Mouse (Mus musculus): ENCODE data around the gene Acbd3. TPM values are rescaled to one million over a fixed set of nuclear protein-coding genes. Genes with fewer than 3 reads are reported as not detected.
A peak's percentile ranks its signal among the peaks of the same experiment; 100 is the strongest.

Gene Acbd3
- polyA plus RNA-seq (2014; fragmentation: Nextera tagmentation; extraction: Ambion mirVana), result 23.1 and 24.6 TPM in 2 replicates

DNA sequence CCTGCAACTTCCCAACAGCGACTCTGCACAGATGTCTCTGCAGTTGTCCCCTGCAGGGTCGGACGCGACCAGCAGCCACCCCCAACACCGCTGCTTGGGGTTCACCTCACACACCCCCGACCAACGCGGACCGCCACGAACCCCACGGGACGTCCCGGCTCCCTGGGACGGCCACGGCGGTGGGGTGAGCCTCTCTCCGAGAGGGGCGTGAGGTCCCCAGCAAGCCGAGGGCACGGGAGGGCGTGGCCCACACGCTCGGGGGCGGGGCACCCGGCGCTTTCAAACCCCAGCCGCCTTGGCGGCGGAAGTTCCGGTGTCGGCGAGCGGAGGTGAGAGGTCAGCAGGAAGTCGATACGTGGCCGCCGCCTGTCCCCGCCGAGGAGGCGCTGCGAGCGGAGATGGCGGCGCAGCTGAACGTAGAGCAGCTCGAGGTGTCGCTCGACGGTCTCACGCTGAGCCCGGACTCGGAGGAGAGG, at the start of gene Acbd3:
Gene Acbd3 (plus strand): TSS at position 340 of the 476 bp plus-strand sequence.
- no peaks in the 10 kb centered on the region for H3K36me3 ChIP-seq (ENCODE audit: control insufficient read depth, insufficient read depth, low read length)
- peak; percentile 93 for ATAC-seq (ENCODE audit: insufficient read depth, low FRiP score, low TSS enrichment)
- WGBS, result 2% methylated on average over 40 of the region's 52 CpGs
- H3K9ac ChIP-seq (ENCODE audit: low read length), result peak within 1 kb of the TSS; percentile 95
- no peaks in the 10 kb centered on the region for H3K9me3 ChIP-seq (ENCODE audit: control insufficient read depth, low read length)
- peak within 1 kb of the TSS; percentile 76 for H3K4me2 ChIP-seq (ENCODE audit: low read depth)
- peaks cover 13% of the 10 kb centered on the region for H3K4me1 ChIP-seq (ENCODE audit: control insufficient read depth, insufficient read depth, low read length)
- peak; percentile 95 for DNase-seq (ENCODE audit: low spot score)
- peak within 1 kb of the TSS; percentile 96 for H3K4me3 ChIP-seq (ENCODE audit: low read depth, low read length)
- H3K27ac ChIP-seq (ENCODE audit: low read depth, low read length), result peak within 1 kb of the TSS; percentile 86
- H3K27me3 ChIP-seq (ENCODE audit: control insufficient read depth, insufficient read depth, low read length), result no peaks in the 10 kb centered on the region

DNA sequence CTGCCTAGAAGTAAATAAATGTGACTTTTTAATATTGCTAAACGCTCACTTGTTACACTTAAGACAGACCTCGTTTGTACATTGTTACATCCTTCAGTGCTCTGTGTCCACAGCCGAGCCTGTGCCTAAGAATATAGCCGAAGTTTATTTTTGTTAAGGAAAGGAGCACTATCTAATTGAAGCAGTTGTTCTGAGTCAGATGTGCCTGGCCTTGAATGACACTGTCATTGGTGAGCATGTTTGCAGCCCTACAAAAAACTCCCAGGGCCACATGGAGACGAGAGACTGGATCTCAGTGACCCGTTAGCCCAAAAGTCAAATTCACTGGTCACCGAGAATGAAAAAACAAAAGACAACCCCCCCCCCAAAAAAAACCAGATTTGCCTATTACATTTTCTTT, 34.6 kb upstream of the Acbd3 start:
- Histone ChIP-seq H3K9ac (ENCODE audit: low read length) (no peak overlapping the region), H3K27me3 (ENCODE audit: control insufficient read depth, insufficient read depth, low read length) (peaks cover 8% of the 10 kb centered on the region), H3K36me3 (ENCODE audit: control insufficient read depth, insufficient read depth, low read length) (peaks cover 8% of the 10 kb centered on the region), H3K4me1 (ENCODE audit: control insufficient read depth, insufficient read depth, low read length) (no peaks in the 10 kb centered on the region; the same call in 1 of the 2 replicates), H3K9me3 (ENCODE audit: control insufficient read depth, low read length) (no peaks in the 10 kb centered on the region), H3K4me3 (ENCODE audit: low read depth, low read length) (no peak overlapping the region), H3K4me2 (ENCODE audit: low read depth) (no peak overlapping the region), H3K27ac (ENCODE audit: low read depth, low read length) (no peak overlapping the region)
- 92% methylated on average over 7 of the region's 7 CpGs for WGBS
- DNase-seq (ENCODE audit: low spot score), result no peak
- ATAC-seq (ENCODE audit: insufficient read depth, low FRiP score, low TSS enrichment), result no peak

DNA sequence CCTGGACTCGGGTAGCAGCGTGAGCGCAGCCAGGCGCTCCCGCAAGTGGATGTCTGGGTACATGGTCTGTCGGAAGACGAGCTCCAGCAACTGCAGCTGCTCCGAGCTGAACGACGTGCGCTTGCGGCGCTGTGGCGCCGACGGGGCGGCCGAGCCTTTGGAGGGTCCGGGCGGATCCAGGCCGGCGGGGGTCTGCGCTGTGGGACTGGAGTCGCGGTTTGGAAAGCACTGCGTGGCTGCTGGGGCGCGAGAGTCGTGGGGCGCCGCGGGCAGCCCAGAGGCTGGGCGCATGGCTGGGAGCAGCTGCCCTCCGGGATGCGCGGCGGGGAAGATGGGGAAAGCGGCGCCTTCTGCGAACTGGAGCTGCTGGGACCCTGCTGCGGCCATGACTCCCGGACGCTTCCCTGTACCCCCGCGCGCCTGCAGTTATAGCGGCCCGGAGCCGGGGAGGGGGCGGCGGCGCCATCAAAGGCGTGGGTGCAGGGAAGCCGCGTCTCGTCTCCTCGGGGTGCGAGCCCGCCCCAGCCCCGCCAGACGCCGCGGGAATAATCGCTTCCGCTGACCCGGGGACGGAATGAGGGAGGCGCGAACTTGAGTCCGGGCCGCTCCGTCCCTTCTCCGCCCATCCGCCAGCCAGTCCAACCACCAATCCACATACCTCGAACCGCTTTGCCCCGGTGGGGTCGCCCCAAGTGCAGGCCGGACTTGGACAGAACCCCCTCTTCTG, 29.1 kb upstream of the Acbd3 start, which contains the start of gene Mixl1:
Gene Mixl1 (minus strand): TSS at position 409 of the 727 bp plus-strand sequence.
- Histone ChIP-seq H3K4me3 (ENCODE audit: low read depth, low read length) (peak within 1 kb of the TSS; percentile 40), H3K27ac (ENCODE audit: low read depth, low read length) (no peak within 1 kb of the TSS), H3K9ac (ENCODE audit: low read length) (peak within 1 kb of the TSS; percentile 35), H3K4me2 (ENCODE audit: low read depth) (peak within 1 kb of the TSS; percentile 50), H3K9me3 (ENCODE audit: control insufficient read depth, low read length) (no peaks in the 10 kb centered on the region), H3K27me3 (ENCODE audit: control insufficient read depth, insufficient read depth, low read length) (peaks cover 31% of the 10 kb centered on the region), H3K4me1 (ENCODE audit: control insufficient read depth, insufficient read depth, low read length) (no peaks in the 10 kb centered on the region; the same call in 1 of the 2 replicates), H3K36me3 (ENCODE audit: control insufficient read depth, insufficient read depth, low read length) (no peaks in the 10 kb centered on the region)
- ATAC-seq (ENCODE audit: insufficient read depth, low FRiP score, low TSS enrichment) (peak; percentile 35; the same call in 1 of the 2 replicates), DNase-seq (ENCODE audit: low spot score) (peak; percentile 52)
- under 1% methylated on average over 54 of the region's 79 CpGs for WGBS

DNA sequence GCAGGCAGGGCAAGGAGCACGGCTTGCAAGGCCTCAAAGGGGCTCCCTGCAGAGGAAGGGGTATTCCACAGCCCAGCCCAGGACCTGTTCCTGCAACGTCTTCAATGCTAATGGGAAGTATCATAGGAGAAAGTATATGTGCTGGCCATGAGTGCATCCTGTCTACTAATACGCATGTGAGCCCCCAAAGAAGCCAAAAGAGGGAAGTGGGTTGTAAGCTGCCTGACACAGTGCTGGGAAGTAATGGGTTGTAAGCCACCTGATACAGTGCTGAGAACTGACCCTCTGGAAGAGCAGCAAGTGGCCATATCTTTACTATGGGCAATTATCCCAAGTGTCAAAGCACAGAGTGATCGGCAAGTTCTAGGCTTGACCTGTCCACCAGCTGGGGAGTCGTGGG, 27.8 kb upstream of the Acbd3 start:
- no peaks in the 10 kb centered on the region; the same call in 1 of the 2 replicates for H3K4me1 ChIP-seq (ENCODE audit: control insufficient read depth, insufficient read depth, low read length)
- no peak overlapping the region for H3K27ac ChIP-seq (ENCODE audit: low read depth, low read length)
- no peak for DNase-seq (ENCODE audit: low spot score)
- no peak overlapping the region for H3K4me3 ChIP-seq (ENCODE audit: low read depth, low read length)
- 43% methylated on average over 5 of the region's 5 CpGs for WGBS
- ATAC-seq (ENCODE audit: insufficient read depth, low FRiP score, low TSS enrichment), result no peak
- no peaks in the 10 kb centered on the region for H3K9me3 ChIP-seq (ENCODE audit: control insufficient read depth, low read length)
- H3K4me2 ChIP-seq (ENCODE audit: low read depth), result no peak overlapping the region
- H3K36me3 ChIP-seq (ENCODE audit: control insufficient read depth, insufficient read depth, low read length), result no peaks in the 10 kb centered on the region
- H3K9ac ChIP-seq (ENCODE audit: low read length), result no peak overlapping the region
- H3K27me3 ChIP-seq (ENCODE audit: control insufficient read depth, insufficient read depth, low read length), result peaks cover 31% of the 10 kb centered on the region

DNA sequence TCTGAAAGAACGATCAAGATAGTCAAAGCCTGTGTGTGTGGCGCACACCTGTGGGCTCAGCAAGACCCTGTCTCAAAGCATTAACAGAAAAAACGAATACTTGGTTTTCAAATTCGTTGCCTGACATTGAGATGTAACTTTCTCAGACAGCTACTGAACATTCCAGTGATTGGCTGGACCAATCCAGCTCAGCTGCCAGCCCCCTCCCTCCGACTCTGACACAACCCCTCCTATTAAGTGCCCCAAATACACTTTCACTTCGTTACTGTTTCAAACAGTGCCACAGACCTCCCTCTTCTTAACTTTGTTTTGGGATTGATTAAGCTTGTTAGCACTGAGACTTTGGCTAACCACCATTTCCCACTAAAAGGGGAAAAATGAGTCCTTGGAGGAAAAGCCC, 22.4 kb upstream of the Acbd3 start:
- Histone ChIP-seq H3K27ac (ENCODE audit: low read depth, low read length) (no peak overlapping the region), H3K4me1 (ENCODE audit: control insufficient read depth, insufficient read depth, low read length) (no peaks in the 10 kb centered on the region), H3K36me3 (ENCODE audit: control insufficient read depth, insufficient read depth, low read length) (no peaks in the 10 kb centered on the region), H3K9ac (ENCODE audit: low read length) (no peak overlapping the region), H3K4me3 (ENCODE audit: low read depth, low read length) (no peak overlapping the region), H3K27me3 (ENCODE audit: control insufficient read depth, insufficient read depth, low read length) (peaks cover 3% of the 10 kb centered on the region; the same call in 1 of the 2 replicates), H3K4me2 (ENCODE audit: low read depth) (no peak overlapping the region), H3K9me3 (ENCODE audit: control insufficient read depth, low read length) (no peaks in the 10 kb centered on the region)
- DNase-seq (ENCODE audit: low spot score) (no peak), ATAC-seq (ENCODE audit: insufficient read depth, low FRiP score, low TSS enrichment) (no peak)
- WGBS, result 42% methylated on average over 6 of the region's 6 CpGs

DNA sequence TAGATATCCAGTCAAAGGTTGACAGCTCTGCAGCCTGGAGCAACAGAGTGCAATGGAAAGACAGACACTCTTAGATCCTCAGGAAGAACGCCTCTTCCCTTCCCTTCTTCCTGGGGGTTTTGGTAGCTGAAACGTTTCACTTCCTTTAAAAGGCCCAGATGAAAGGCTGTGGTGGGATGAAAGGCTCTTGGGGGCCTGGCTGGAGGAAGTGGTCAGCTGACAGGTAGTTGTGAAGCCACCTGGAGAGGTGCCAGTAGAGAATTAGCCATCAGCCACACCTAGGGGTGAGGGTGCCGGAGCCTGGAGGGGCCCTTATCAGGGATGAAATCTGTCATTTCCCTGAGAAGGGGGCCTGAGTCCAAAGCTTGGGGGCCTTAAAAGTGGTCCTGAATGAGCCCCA, 18.5 kb upstream of the Acbd3 start:
- no peak overlapping the region for H3K4me3 ChIP-seq (ENCODE audit: low read depth, low read length)
- H3K9me3 ChIP-seq (ENCODE audit: control insufficient read depth, low read length), result no peaks in the 10 kb centered on the region
- no peak overlapping the region for H3K27ac ChIP-seq (ENCODE audit: low read depth, low read length)
- no peak overlapping the region for H3K4me2 ChIP-seq (ENCODE audit: low read depth)
- no peak overlapping the region for H3K9ac ChIP-seq (ENCODE audit: low read length)
- ATAC-seq (ENCODE audit: insufficient read depth, low FRiP score, low TSS enrichment), result no peak
- H3K27me3 ChIP-seq (ENCODE audit: control insufficient read depth, insufficient read depth, low read length), result no peaks in the 10 kb centered on the region
- H3K4me1 ChIP-seq (ENCODE audit: control insufficient read depth, insufficient read depth, low read length), result no peaks in the 10 kb centered on the region
- 55% methylated on average over 3 of the region's 3 CpGs for WGBS
- H3K36me3 ChIP-seq (ENCODE audit: control insufficient read depth, insufficient read depth, low read length), result no peaks in the 10 kb centered on the region
- no peak for DNase-seq (ENCODE audit: low spot score)

DNA sequence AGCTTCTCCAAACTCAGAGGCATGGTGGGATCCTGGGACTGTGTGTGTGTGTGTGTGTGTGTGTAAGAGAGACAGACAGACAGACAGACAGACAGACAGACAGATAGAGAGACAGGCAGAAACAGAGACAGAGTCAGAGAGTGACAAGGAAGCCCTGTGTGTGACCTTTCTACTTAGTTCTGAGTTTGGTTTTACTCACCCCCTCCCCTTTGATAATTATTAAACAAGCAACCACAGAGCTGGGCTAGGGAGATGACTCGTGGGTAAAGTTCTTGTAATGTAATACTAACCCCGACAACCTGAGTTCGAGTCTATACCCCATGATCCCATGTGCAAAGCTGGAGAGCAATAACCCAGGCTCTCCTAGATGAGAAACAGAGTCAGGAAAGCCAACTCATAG, 18.0 kb upstream of the Acbd3 start:
- WGBS, result 88% methylated on average over 3 of the region's 3 CpGs
- Histone ChIP-seq H3K4me1 (ENCODE audit: control insufficient read depth, insufficient read depth, low read length) (no peaks in the 10 kb centered on the region), H3K27ac (ENCODE audit: low read depth, low read length) (no peak overlapping the region), H3K4me2 (ENCODE audit: low read depth) (no peak overlapping the region), H3K9ac (ENCODE audit: low read length) (no peak overlapping the region), H3K36me3 (ENCODE audit: control insufficient read depth, insufficient read depth, low read length) (no peaks in the 10 kb centered on the region), H3K9me3 (ENCODE audit: control insufficient read depth, low read length) (no peaks in the 10 kb centered on the region), H3K27me3 (ENCODE audit: control insufficient read depth, insufficient read depth, low read length) (no peaks in the 10 kb centered on the region), H3K4me3 (ENCODE audit: low read depth, low read length) (no peak overlapping the region)
- ATAC-seq (ENCODE audit: insufficient read depth, low FRiP score, low TSS enrichment) (no peak), DNase-seq (ENCODE audit: low spot score) (no peak)

DNA sequence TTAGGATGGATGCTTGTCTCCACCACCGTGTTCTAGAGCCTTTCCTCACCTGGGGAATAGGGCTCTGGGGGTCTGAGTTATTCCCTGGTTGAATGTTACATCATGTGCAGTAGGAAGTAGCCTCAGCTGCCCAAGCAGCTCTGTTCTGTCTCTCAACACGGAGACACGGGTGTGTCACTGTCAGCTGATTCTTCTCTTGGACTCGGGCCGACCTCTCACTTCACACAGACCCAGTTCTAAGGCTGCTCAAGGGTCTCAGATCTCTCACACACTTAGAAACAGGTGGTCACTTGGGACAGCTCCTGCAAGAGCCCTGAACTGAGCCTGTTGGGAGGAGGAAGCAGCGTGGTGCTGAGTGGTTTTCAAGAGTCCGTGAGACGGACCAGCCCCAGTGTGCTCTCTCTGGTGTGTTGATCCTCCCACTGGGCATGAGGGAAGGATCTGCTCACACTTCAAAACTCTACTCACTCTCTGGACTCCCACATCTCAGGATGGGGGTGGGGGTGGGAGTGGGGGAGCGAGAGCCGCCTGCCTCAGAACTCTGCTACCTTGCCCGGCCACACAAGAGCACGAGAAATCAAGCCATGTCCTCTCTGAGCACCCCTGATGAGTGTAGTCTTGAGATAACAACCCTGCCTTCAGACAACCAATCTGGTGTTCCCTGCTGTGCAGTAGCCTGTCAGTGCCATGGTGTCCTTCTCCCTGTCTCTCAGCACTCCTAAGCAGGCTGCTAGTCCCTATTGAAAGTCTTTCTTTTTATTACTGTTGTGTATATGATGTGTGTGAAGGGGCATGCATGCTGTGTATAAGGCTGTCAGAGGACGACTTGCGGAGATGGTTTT, 16.7 kb upstream of the Acbd3 start:
- Histone ChIP-seq H3K9me3 (ENCODE audit: control insufficient read depth, low read length) (no peaks in the 10 kb centered on the region), H3K4me1 (ENCODE audit: control insufficient read depth, insufficient read depth, low read length) (no peaks in the 10 kb centered on the region), H3K4me2 (ENCODE audit: low read depth) (no peak overlapping the region), H3K9ac (ENCODE audit: low read length) (no peak overlapping the region), H3K27me3 (ENCODE audit: control insufficient read depth, insufficient read depth, low read length) (no peaks in the 10 kb centered on the region), H3K36me3 (ENCODE audit: control insufficient read depth, insufficient read depth, low read length) (no peaks in the 10 kb centered on the region), H3K4me3 (ENCODE audit: low read depth, low read length) (no peak overlapping the region), H3K27ac (ENCODE audit: low read depth, low read length) (no peak overlapping the region)
- ATAC-seq (ENCODE audit: insufficient read depth, low FRiP score, low TSS enrichment) (no peak), DNase-seq (ENCODE audit: low spot score) (no peak)
- WGBS, result 77% methylated on average over 14 of the region's 14 CpGs

Measured in neural tube, embryonic 11.5 days (tissue).